Mouse (Mus musculus) midbrain, embryonic 13.5 days (tissue): ENCODE results near the gene Sec22c. TPM values are rescaled to one million over a fixed set of nuclear protein-coding genes. Genes with fewer than 3 reads are reported as not detected.

ENCODE experiments used
- ATAC-seq: fragments of 200-750 bp; cut with Nextera tagmentation; 2 replicates; pipeline ENCODE4 v1.8.0; 2017; ENCODE audit warnings: mild to moderate bottlenecking, moderate TSS enrichment, moderate library complexity
- H3K27ac ChIP-seq: fragments of 300-500 bp; sonication (generic); 2 replicates; pipeline ENCODE4 v1.5.1; 2015; ENCODE audit warnings: inconsistent platforms, mild to moderate bottlenecking, moderate library complexity
- H3K27me3 ChIP-seq: fragments of 300-500 bp; sonication (generic); 2 replicates; pipeline ENCODE4 v1.6.1; 2015; ENCODE audit warnings: mild to moderate bottlenecking, inconsistent platforms
- H3K36me3 ChIP-seq: fragments of 300-500 bp; sonication (generic); 2 replicates; pipeline ENCODE4 v1.6.1; 2015; ENCODE audit warnings: mild to moderate bottlenecking, inconsistent platforms
- H3K4me1 ChIP-seq: fragments of 300-500 bp; sonication (generic); replicated peaks from 2 replicates; pipeline ENCODE4 v1.6.1; 2015; ENCODE audit warnings: inconsistent platforms
- H3K4me2 ChIP-seq: fragments of 300-500 bp; sonication (generic); replicated peaks from 2 replicates; pipeline ENCODE4 v1.6.1; 2015; ENCODE audit warnings: moderate library complexity, mild to moderate bottlenecking, inconsistent platforms
- H3K4me3 ChIP-seq: fragments of 300-500 bp; sonication (generic); replicated peaks from 2 replicates; pipeline ENCODE4 v1.5.1; 2015; ENCODE audit warnings: mild to moderate bottlenecking, inconsistent platforms
- H3K9ac ChIP-seq: fragments of 300-500 bp; sonication (generic); replicated peaks from 2 replicates; pipeline ENCODE4 v1.6.1; 2015; ENCODE audit warnings: mild to moderate bottlenecking, inconsistent platforms
- H3K9me3 ChIP-seq: fragments of 300-500 bp; sonication (generic); 2 replicates; pipeline ENCODE4 v1.6.1; 2016; ENCODE audit warnings: mild to moderate bottlenecking, inconsistent platforms
- WGBS: fragments of 180-500 bp; shearing (Covaris S2); methylation state at CpG from one replicate; pipeline ENCODE4 v1.1.7; 2015; 5-methylcytosine and 5-hydroxymethylcytosine counted together
- polyA plus RNA-seq: library from polyadenylated mRNA; unstranded; fragments of >200 nt; fragmentation: Nextera tagmentation; extraction: Ambion mirVana; gene quantifications from 2 replicates; pipeline ENCODE4 v1.2.1, GENCODE M21; 2015

The Sec22c gene
- polyA plus RNA-seq, 1 experiment from 2014 or later: 31.1 TPM

- H3K27me3 ChIP-seq: no peaks in the 10 kb centered on the region
- WGBS: 82% methylated on average over 7 of the region's 7 CpGs
- no peak overlapping the region for H3K9ac ChIP-seq
- H3K9me3 ChIP-seq: no peaks in the 10 kb centered on the region
- H3K4me3 ChIP-seq: no peak overlapping the region
- no peak overlapping the region for H3K4me2 ChIP-seq
- H3K36me3 ChIP-seq: peaks cover 77% of the 10 kb centered on the region
- H3K4me1 ChIP-seq: peaks cover 13% of the 10 kb centered on the region
- no peak overlapping the region for H3K27ac ChIP-seq
- no peak for ATAC-seq
Observed at GRCm38 (mm10) chr9:121684702-121685101, 20.6 kb downstream of the Sec22c start.

- H3K27ac ChIP-seq: no peak overlapping the region
- H3K9me3 ChIP-seq: no peaks in the 10 kb centered on the region
- 0 out of 2 replicates have a peak overlapping the region, but pooled peaks have one; percentile 14 for H3K9ac ChIP-seq
- 82% methylated on average over 18 of the region's 18 CpGs for WGBS
- H3K4me2 ChIP-seq: no peak overlapping the region
- no peaks in the 10 kb centered on the region for H3K27me3 ChIP-seq
- H3K4me3 ChIP-seq: no peak overlapping the region
- H3K36me3 ChIP-seq: peaks cover 55% of the 10 kb centered on the region
- no peak for ATAC-seq
- 0 out of 2 replicates have a peak, but pooled peaks cover 5% of the 10 kb centered on the region for H3K4me1 ChIP-seq
Observed at GRCm38 (mm10) chr9:121682037-121682680, 23.1 kb downstream of the Sec22c start.

GRCm38 (mm10) chr9:121681191-121681590 is 24.1 kb downstream of the Sec22c start:
- no peaks in the 10 kb centered on the region for H3K27me3 ChIP-seq
- WGBS: 86% methylated on average over 8 of the region's 8 CpGs
- peaks cover 49% of the 10 kb centered on the region for H3K36me3 ChIP-seq
- H3K27ac ChIP-seq: no peak overlapping the region
- no peak overlapping the region for H3K9ac ChIP-seq
- H3K4me2 ChIP-seq: no peak overlapping the region
- H3K4me3 ChIP-seq: no peak overlapping the region
- no peak for ATAC-seq
- H3K9me3 ChIP-seq: no peaks in the 10 kb centered on the region
- H3K4me1 ChIP-seq: 0 out of 2 replicates have a peak, but pooled peaks cover 5% of the 10 kb centered on the region

DNA sequence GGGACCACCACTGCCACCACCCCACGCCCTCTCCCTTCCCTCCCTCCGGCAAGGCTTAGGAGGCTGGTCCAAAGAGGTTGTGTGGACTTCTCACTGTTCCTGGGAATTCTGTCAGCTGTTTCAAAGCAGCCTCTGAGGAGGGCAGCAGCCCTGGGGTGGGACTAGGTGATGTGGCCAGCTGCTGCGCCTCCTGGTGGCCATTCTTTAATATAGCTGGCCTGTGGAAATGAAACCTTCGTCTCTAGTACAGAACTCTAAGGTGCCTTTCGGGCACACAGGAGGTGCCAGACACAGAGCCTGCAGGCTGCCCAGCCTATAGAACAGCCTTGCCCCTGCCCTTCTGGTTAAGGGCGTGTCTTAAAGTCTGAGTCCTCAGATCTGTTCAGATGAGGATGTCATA is 25.7 kb downstream of the Sec22c start:
- no peak overlapping the region for H3K4me2 ChIP-seq
- peaks cover 34% of the 10 kb centered on the region for H3K36me3 ChIP-seq
- H3K9me3 ChIP-seq: no peaks in the 10 kb centered on the region
- H3K27me3 ChIP-seq: no peaks in the 10 kb centered on the region
- ATAC-seq: peak; percentile 84
- H3K27ac ChIP-seq: no peak overlapping the region
- H3K4me3 ChIP-seq: no peak overlapping the region
- H3K9ac ChIP-seq: no peak overlapping the region
- 0 out of 2 replicates have a peak, but pooled peaks cover 5% of the 10 kb centered on the region for H3K4me1 ChIP-seq
- WGBS: 24% methylated on average over 6 of the region's 6 CpGs

DNA sequence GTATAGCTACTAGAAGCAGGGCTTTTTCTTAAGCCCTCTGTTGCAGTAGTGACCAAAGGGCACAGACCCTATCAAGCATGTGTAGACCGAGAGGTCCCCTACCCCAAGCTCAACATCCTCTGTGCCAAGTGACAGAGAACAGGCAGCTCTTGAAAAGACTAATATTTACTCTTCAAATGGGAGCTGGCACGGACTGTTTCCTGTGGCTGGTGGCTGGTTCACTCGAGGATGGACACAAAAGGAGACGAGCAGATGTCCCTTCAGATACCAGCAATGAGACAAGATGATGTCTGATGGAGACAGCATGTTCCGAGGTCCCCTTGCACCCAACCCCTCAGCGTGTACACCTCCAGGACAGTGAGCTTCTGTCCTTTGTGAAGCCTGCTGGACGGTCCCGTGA is 27.8 kb downstream of the Sec22c start:
- no peak for ATAC-seq
- peaks cover 14% of the 10 kb centered on the region for H3K36me3 ChIP-seq
- H3K4me2 ChIP-seq: no peak overlapping the region
- H3K27ac ChIP-seq: no peak overlapping the region
- no peak overlapping the region for H3K9ac ChIP-seq
- WGBS: 76% methylated on average over 8 of the region's 8 CpGs
- 0 out of 2 replicates have a peak, but pooled peaks cover 5% of the 10 kb centered on the region for H3K4me1 ChIP-seq
- no peaks in the 10 kb centered on the region for H3K9me3 ChIP-seq
- no peak overlapping the region for H3K4me3 ChIP-seq
- H3K27me3 ChIP-seq: no peaks in the 10 kb centered on the region

GRCm38 (mm10) chr9:121677069-121677468 is 28.2 kb downstream of the Sec22c start:
- H3K4me1 ChIP-seq: 0 out of 2 replicates have a peak, but pooled peaks cover 5% of the 10 kb centered on the region
- ATAC-seq: no peak
- H3K36me3 ChIP-seq: peaks cover 10% of the 10 kb centered on the region
- H3K4me3 ChIP-seq: no peak overlapping the region
- no peaks in the 10 kb centered on the region for H3K9me3 ChIP-seq
- no peak overlapping the region for H3K9ac ChIP-seq
- WGBS: 80% methylated on average over 4 of the region's 4 CpGs
- H3K27ac ChIP-seq: no peak overlapping the region
- H3K4me2 ChIP-seq: no peak overlapping the region
- H3K27me3 ChIP-seq: no peaks in the 10 kb centered on the region

DNA sequence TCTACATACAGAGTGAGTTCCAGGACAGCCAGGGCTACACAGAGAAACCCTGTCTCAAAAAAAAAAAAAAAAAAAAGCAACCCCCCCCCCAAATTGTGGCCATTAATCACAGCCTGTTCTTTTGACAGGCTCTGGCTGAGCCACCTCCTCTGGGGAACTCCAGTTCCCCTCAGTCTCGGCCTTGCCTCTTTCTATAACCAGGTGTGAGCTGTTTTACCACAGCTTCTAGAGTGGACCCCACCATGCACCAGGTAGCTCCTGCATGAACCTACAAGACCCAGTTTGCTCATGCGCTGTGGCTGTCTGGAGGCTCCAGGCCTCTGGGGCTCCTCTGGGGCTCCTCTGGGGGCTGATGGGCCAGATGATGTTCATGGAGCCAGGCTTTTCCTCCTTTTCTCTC is 29.7 kb downstream of the Sec22c start:
- H3K4me2 ChIP-seq: no peak overlapping the region
- H3K4me3 ChIP-seq: no peak overlapping the region
- WGBS: 92% methylated on average over 2 of the region's 2 CpGs
- peaks cover 10% of the 10 kb centered on the region; the same call in 1 of the 2 replicates for H3K4me1 ChIP-seq
- H3K27ac ChIP-seq: no peak overlapping the region
- peaks cover 4% of the 10 kb centered on the region; the same call in 1 of the 2 replicates for H3K27me3 ChIP-seq
- no peak for ATAC-seq
- H3K9ac ChIP-seq: no peak overlapping the region
- no peaks in the 10 kb centered on the region for H3K36me3 ChIP-seq
- H3K9me3 ChIP-seq: no peaks in the 10 kb centered on the region

- peaks cover 11% of the 10 kb centered on the region for H3K4me1 ChIP-seq
- H3K27me3 ChIP-seq: peaks cover 9% of the 10 kb centered on the region
- no peak overlapping the region for H3K9ac ChIP-seq
- H3K27ac ChIP-seq: no peak overlapping the region
- no peak overlapping the region for H3K4me3 ChIP-seq
- no peak for ATAC-seq
- H3K36me3 ChIP-seq: no peaks in the 10 kb centered on the region
- no peak overlapping the region for H3K4me2 ChIP-seq
- whole genome bisulfite sequencing: 90% methylated on average over 9 of the region's 9 CpGs
- H3K9me3 ChIP-seq: no peaks in the 10 kb centered on the region
Observed at GRCm38 (mm10) chr9:121675011-121675410, 30.3 kb downstream of the Sec22c start.

DNA sequence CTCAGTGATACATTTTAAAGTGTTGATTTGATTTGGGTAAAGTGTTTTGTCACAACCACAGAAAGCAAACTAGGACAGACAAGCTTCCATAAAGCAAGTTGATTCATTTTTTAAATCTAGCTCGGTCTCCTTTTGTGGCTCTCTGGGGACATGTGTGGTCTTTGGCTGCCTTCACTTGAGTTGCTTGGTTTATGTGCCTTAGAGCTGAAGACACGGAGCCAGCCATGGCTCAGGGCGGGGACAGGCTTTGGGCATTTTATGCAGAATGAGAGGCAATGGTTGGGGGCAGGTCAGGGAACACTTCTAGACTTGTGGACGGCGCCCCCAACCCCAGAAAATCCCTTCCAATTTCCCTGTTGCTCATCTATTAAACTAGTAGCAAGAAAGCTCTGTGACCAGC is 31.6 kb downstream of the Sec22c start:
- Histone ChIP-seq H3K9me3 (no peaks in the 10 kb centered on the region), H3K4me3 (no peak overlapping the region), H3K36me3 (no peaks in the 10 kb centered on the region), H3K9ac (no peak overlapping the region), H3K27ac (no peak overlapping the region), H3K4me2 (no peak overlapping the region), H3K4me1 (peaks cover 19% of the 10 kb centered on the region), H3K27me3 (peaks cover 19% of the 10 kb centered on the region)
- ATAC-seq: no peak
- WGBS: 87% methylated on average over 5 of the region's 5 CpGs

- Histone ChIP-seq H3K9me3 (no peaks in the 10 kb centered on the region), H3K27ac (no peak overlapping the region), H3K27me3 (peaks cover 30% of the 10 kb centered on the region), H3K4me3 (no peak overlapping the region), H3K4me2 (no peak overlapping the region), H3K9ac (no peak overlapping the region), H3K36me3 (no peaks in the 10 kb centered on the region), H3K4me1 (peaks cover 28% of the 10 kb centered on the region)
- ATAC-seq: no peak
- 83% methylated on average over 5 of the region's 5 CpGs for WGBS
Observed at GRCm38 (mm10) chr9:121672311-121672710, 33.0 kb downstream of the Sec22c start.

- Histone ChIP-seq H3K4me3 (no peak overlapping the region), H3K4me1 (peaks cover 38% of the 10 kb centered on the region), H3K27ac (no peak overlapping the region), H3K27me3 (peaks cover 30% of the 10 kb centered on the region), H3K4me2 (no peak overlapping the region), H3K9me3 (no peaks in the 10 kb centered on the region), H3K9ac (no peak overlapping the region), H3K36me3 (no peaks in the 10 kb centered on the region)
- WGBS: 21% methylated on average over 7 of the region's 7 CpGs
- ATAC-seq: no peak; the same call in 1 of the 2 replicates
Observed at GRCm38 (mm10) chr9:121671300-121671699, 34.0 kb downstream of the Sec22c start.

DNA sequence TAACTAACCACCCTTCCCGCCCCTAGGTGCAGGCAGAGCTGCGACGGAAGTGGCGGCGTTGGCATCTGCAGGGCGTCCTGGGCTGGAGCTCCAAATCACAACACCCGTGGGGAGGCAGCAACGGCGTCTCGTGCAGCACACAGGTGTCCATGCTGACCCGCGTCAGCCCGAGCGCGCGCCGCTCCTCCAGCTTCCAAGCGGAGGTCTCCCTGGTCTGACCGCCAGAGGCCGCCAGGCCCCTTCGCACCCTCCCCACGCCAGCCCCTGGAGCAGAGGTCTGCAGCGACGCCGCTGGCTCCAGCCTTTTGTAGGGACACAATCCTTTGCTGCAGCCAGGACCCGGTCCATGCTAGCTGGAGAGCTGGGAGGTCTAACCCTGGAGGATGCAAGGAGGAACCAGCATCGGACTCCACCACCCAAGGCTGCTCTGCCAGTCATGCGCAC is 35.9 kb downstream of the Sec22c start:
- Histone ChIP-seq H3K27me3 (peaks cover 30% of the 10 kb centered on the region), H3K4me2 (peak overlapping the region; percentile 63), H3K27ac (no peak overlapping the region), H3K9me3 (no peaks in the 10 kb centered on the region), H3K36me3 (no peaks in the 10 kb centered on the region), H3K4me1 (peaks cover 38% of the 10 kb centered on the region), H3K9ac (peak overlapping the region; percentile 53), H3K4me3 (peak overlapping the region; percentile 36)
- ATAC-seq: peak; percentile 77
- WGBS: under 1% methylated on average over 28 of the region's 28 CpGs

DNA sequence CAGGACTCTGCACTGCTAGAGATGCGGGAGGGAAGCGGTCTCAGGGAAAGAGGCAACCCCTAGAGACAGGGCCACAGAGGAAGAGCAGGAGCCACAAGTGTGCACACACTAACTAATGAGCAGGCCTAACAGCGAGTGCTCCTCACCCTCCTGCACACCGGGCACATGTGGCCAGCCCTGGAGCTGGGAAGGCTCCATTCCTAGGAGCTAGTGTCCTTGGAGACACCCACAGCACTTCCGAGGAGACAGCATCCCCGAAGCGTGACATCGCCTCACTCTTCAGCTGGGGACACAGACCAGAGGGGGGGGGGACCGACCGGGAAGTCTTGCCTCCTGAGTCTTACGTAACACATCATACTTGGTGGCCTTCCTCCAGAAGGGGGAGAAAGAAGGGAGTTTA is 37.5 kb downstream of the Sec22c start:
- Histone ChIP-seq H3K9me3 (no peaks in the 10 kb centered on the region), H3K27ac (no peak overlapping the region), H3K27me3 (peaks cover 30% of the 10 kb centered on the region), H3K9ac (no peak overlapping the region), H3K4me2 (no peak overlapping the region), H3K4me1 (peaks cover 38% of the 10 kb centered on the region), H3K4me3 (no peak overlapping the region), H3K36me3 (no peaks in the 10 kb centered on the region)
- 62% methylated on average over 11 of the region's 11 CpGs for WGBS
- ATAC-seq: no peak
